Mouse (Mus musculus) heart, postnatal 14 days (tissue): ENCODE data around the gene Fto. TPM values are rescaled to one million over a fixed set of nuclear protein-coding genes. Genes with fewer than 3 reads are reported as not detected.
A peak's percentile ranks its signal among the peaks of the same experiment; 100 is the strongest.

Experiments used
- DNase-seq, 2 experiments: peaks; one replicate each; pipeline ENCODE4 v3.0.0; 2021 to 2022
- intact Hi-C: fragments of 180-260 bp; cut with DNase I; formaldehyde crosslinking; loops from one replicate; pipeline ENCODE4 v1.15.1; 2025
- total RNA-seq, 2 experiments: library from RNA; stranded (reverse); gene quantifications; 2 replicates each; pipeline ENCODE4 v1.2.3; 2021

Fto gene
- total RNA-seq, 2 experiments from 2014 or later, result 68.6 to 70.4 TPM

DNA sequence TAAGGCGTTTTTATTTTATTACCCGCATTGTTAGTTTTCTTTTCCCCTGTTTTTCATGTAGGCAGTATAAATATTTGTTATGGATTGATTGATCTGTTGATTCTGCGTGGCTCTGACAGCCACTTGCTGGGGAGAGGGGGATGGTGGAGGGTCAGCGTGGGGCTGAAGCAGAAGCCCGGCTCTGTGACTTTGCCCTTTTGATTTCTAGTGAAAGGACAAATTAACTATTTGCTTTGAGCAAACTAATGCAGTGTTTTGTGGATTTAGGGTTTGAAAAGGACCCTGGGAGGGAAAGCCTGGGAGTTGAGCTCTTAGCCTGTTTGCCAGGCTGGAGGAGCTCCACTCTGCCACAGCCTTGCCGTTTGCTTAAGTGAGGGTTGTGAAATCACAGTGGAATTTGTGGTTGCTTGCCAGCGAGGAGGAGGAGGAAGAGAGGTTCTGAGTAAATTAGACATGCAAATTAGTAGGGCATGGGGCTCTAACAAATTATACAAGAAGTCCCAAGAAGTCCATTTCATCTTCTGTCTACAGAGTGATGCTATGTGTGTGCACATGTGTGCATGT is 68.3 kb downstream of the Fto start:
- intact Hi-C loops, result loop anchor here (5.0 kb wide), 2 partner anchors 106 to 151 kb away; no protein-coding TSS in a partner anchor
- peak in 1 of 2 experiments; percentile 36 for DNase-seq

DNA sequence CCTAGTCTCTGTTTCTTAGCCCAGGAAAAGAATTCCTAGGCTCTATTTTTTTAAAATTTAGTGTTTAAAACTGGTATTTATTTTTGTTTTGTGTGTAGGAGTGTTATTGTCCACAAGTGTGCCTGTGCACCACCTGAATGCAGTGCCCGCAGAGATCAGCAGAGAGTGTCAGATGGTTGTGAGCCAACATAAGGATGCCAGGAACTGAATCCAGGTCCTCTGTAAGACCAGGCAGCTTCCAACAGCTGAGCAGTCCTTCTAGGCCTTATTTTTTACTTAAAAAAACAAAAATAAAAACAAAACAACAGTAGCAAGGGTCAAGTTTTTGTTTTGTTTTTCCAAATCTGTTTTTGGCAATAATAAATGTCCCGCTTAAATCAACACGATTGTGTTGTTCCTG is 69.9 kb downstream of the Fto start:
- DNase-seq, result no peak
- intact Hi-C loops, result loop anchor here (5.0 kb wide), 2 partner anchors 104 to 149 kb away; no protein-coding TSS in a partner anchor

DNA sequence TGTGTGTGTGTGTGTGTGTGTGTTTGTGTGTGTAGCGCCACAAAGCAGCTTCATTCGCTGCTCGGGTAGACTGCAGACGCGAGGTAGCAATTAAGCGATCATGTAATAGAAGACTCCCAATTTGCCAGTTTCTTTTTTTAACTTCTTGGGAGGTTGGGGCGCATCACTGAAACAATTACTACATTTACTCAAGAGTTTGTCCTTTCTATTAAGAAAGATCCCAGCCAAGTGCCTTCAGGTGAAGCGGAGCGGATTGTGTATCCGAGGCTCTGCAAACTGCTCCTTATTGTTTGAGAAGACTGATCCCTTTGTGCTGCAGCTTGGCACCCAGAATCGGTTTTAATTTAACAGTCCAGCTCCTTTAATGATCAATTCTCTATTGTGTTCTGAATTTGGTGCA is 70.5 kb downstream of the Fto start:
- no peak for DNase-seq
- intact Hi-C loops, result loop anchor here (5.0 kb wide), 2 partner anchors 103 to 148 kb away; no protein-coding TSS in a partner anchor

DNA sequence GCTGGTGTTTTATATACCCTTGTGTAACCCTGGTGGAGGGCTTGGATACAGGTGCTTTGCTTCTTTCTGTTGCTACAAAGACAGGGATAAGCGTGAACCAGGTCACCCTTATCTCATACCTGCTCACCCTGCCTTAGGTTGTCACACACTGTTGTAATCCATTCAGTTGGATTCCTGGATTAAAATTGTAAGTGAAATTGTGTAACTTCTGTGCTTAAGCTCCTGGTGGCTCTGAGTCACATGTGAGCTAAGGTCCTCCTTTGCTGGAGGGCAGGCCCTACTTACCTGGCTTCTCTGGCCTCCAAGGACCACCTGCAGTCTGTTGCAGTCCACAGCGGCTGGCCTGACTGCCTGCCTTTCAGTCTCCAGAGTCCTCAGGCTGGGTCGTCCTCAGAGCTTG is 71.1 kb downstream of the Fto start:
- DNase-seq, result no peak
- intact Hi-C loops, result loop anchor here (5.0 kb wide), 2 partner anchors 103 to 148 kb away; no protein-coding TSS in a partner anchor

DNA sequence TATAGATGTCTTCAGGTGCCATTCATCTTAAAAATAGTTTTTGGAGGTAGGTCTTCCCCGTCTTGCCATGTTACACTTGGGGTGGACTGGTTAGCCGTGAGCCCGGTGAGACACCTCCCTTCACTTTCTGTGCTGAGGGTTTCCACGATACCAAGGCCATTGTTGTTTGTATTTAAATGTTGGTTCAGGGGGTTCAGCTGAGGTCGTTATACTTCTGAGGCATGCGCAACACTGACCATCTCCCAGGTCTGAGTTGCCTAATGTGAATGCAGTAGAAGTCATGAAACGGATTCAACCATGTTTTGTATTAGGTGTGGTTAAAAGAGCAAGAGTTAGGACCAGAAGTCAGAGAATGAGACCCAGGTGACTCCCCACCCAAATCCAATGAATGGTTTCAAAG is 72.5 kb downstream of the Fto start:
- DNase-seq, result no peak
- intact Hi-C loops, result no loop called here

DNA sequence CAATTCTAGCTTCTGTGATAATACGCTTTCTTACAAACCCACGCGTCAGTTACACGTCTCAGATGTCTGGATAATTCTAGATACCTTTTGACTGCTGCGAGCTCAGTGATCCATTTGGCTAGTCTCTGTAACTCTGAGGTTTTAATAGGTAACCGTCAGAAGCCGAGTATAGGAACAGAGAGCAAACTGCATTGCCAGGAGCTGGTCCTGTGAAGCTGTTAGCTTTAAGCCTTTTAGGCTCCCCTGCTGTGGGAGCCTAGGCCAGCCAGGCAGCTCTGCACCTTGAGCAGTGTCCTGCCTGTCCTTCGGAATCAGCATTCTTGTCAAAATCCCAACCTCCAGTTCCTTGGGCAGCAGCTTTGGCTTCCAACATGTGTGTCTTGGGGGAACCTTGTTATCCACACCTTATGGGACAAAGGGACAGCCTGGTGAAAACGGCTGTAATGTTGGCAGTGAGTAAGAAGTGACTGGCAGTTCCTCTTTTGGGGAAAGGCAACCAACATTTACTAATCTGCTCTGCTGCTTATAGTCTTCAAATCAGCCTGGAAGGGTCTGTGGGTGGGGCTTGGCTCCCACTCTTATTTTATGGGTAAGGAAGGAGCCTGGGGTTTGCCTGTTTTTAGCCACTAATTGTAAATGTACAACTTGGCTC is 77.2 kb downstream of the Fto start:
- intact Hi-C loops, result no loop called here
- DNase-seq, result no peak

DNA sequence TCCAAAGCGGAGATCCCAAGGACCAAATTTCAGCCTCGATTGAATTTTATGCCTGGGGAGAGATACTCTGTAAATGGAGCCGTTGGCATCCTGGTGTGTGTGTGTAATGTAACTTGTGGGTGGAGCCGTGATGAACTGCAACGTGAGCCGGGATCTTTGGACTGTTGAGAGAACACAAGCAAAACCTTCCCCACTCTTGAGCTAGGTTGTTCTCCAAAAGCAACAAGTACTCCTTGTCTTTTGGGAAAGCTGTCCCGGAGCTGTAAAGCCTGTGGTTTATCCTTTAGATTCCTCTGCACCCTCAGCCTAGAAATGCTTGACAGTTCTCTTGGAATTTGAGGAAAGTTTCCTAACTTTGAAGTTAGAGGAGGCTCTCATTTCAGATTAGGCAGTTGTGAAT is 78.9 kb downstream of the Fto start:
- intact Hi-C loops, result no loop called here

DNA sequence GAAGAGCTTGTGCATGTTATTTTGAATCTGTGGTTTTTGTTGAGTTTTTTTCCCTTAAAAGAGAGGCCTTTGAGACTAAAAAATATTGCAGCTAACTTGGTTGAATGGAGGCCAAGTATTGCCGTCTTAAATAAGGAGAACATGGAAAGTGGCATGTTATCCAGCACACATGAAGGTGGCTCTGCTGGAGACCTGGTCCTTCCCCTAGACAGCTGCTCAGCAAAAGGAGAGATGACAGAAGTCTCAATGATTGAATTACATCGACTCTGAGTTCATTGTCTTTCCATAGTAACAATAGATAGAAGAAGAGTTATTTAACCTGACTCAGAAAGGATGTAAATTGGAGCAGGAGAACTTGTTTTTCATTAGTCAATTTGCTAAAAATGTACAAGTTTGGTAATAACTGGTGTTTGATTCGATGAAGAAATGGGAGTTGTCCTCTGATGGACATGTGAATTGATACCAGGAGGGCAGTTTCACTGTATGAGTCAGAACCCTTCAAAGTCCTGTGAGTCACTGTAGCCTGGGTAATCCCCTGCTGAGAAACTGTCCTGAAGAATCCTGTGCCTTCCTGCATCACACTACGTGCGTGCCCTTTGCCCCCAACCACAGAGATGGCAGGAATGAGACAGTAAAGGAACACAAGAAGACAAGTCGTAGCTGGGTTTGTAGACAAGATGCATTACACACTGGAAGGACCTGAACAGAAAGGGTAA is 82.2 kb downstream of the Fto start:
- intact Hi-C loops, result no loop called here

More for the DNA sequence above, 78.9 kb downstream of the Fto start:
- no peak for DNase-seq

DNA sequence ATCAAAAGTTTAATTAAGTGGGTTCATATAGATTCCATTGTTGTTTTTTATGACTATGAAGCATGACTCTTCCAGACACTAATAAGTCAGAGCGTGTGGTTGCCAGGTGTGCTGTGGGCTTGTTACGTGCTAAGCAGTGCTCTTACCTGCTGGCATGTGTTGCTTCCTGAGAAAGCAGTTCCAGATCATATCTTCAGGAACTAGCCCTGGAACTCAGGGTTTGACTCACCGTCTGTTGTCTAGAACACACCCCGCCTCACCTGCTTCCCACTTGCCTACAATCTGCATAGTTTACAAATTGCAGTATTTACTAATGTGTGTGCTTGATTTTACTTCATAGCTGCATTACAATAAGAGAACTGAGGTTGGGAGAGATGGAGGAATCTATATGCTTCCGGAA is 84.7 kb downstream of the Fto start:
- intact Hi-C loops, result no loop called here

More for the DNA sequence above, 82.2 kb downstream of the Fto start:
- no peak for DNase-seq

DNA sequence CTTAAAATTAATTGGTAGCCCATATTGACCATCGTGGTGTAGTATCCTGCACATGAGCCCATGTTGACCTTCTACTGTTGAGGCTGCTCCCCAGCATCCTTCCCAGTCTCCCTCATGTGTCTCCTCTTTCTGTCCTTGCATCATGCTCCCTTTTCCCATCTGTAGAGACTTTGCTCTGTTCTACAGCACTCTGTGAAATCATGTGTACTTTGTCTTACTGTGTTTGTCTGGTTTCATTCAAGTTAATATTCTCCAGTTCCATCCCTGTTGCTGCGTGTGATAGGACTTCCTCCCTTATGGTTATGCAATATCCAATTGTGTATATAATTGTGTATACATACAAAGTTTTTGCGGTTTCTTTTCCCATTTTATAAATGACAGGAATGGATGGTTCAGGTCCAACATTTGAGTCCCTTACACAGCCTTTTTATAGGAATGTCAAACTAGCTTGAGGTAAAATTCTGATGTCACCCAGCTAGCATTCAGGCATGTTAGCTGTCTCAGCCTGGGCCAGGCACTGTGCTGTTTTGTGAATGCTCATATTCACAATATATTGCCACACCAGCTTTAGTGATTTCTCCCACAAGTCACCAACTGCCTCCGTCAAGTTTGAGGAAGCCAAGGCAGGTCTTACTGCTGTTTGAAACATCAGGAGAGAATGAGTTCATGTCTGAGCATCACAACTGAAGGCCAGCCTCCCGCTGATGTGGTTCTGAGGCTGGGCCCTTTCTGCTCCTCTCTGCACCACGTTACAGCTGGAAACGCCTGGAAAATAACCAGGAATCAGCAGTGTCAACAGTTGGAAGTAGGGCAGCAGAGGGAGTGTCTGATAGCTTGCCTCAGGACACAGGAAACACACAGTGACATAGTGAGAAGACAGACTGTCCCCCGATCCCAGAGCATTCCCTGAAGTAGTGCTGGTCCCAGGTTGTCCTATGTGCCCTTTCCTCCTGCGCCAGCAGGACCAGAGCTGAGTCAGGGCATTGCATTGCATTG is 90.0 kb downstream of the Fto start:
- peak; percentile 36 to 59 for DNase-seq
- intact Hi-C loops, result no loop called here

More for the DNA sequence above, 84.7 kb downstream of the Fto start:
- no peak for DNase-seq

DNA sequence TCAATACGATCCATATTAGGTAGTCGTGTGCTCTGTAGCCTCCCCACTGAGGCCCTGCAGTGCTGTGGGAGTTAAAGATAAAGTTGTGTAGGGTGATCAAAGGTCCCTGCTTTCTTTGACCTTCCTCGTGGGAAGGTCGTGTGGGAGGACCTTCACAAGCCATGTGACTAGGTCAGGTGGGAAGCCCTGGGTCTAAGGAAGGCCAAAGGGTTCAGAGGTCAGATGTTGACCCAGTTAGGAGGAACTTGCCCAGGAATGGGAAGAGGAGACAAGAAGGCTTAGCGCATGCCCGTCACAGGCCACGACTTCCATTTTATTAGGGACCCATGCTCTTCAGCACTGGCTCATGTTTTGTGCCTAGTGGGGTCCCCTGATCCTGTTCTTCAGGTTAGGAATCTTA is 91.0 kb downstream of the Fto start:
- no peak for DNase-seq
- intact Hi-C loops, result no loop called here

DNA sequence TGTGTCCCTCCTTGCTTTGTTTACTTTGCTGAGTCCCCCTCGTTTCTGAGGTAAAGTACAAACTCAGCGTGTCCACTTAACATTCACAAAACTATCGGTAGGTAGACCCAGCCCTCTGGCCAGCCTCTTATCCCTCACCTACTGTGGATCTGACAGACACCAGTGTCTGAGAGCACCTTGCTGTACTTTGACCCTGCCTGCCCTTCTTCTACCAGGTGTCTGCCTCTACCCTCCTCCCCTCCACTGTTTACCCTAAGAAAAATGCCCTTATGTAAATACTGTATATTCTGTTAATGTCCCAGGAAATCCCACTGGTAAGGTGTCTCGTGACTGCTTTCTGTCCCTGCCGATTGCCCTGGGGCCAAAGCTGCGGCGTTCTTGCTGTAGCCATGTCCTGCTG is 91.8 kb downstream of the Fto start:
- intact Hi-C loops, result no loop called here
- DNase-seq, result no peak

DNA sequence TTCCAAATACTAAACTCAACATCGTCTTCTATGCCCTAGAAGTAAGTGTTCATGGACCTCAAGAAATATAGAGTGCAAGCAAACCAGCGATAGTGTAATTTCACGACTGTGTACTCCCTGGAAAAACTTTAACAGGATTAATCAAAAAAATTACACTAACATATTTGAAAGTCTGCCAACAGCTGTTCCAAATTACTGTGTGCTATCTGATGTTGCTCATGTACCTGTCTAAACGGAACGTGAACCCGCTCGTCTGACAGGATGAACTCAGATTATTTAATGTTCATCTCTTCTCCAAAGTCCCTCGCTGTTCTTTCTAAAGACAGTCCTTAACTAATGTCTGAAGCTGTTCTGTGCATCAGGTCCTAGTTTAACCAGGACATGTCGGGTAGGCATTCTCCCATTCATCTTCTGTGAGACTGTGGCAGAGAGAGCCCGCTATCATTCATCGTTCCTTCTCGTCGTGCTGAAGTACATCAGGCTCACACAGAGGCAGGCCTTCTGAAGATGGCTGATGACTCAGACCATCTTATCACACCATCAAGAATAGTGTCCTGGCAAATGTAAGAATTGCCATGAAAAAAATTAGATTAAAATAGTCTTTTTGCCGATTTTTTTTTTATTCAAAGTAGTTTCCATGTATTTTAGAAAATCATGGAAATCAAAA is 93.4 kb downstream of the Fto start:
- DNase-seq, result no peak
- intact Hi-C loops, result no loop called here

DNA sequence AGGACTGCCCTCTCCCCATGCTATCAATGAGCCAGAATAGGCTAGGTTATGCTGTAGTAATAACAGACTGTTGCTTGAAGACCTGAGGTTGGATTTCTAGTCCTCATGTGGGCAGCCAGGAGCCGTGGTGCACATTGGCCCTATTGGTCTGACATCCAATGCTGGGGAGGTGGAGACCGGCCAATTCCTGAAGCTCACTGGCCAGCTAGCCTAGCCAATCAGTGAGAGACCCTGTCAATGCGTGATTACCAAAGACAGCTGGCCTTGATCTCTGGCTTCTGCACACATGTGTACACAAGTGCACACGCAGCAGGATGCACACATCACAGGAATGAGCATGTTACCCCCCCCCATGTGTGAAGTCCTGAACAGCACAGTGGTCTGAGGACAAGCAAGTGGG is 94.6 kb downstream of the Fto start:
- DNase-seq, result no peak
- intact Hi-C loops, result no loop called here

DNA sequence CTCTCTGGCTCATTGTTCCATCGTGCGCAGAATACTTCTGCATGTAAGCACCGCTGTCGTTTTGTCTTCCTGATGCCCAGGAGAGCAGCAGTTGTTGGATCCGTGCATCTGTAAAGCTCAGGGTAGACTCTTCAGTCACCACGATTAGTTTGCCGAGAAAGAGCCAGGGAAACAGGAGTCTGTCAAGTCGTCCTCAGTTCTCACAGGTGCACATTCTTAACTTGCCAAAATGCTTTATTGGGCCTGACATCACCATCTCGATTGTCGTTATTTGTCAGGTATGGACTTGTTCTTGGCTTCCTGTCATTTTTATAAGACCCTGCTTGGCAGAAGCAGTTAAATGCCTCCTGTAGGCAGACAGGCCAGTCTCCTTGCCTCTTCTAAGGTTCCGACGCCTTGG is 96.7 kb downstream of the Fto start:
- intact Hi-C loops, result no loop called here

DNA sequence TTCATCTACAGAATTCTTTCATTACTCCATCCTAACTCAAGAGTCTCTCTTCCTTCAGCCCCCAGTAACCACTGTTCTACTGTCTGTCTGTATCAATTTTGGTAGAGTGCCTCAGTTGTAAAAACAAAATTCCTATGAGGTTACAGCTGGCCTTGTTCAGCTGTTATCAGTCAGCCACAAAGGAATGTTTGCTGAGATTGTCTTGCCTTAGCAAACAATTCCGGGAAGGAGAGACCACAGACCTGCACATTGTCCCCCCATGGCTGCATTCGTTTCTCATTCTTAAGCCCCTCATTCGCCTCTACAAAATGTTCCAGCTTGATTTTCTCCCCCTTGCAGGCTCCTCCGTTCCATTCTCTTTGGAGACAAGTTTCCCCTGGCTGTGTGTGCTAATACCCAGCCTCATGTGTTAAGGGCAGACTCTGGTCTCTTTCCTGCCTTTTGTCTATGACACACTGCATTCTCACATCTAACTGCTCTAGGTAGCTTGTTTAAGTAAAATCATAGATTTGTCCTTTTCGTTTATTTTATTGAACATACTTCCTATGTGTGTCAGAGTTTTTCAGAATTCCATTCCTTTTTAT is 111.3 kb downstream of the Fto start:
- DNase-seq, result no peak
- intact Hi-C loops, result no loop called here

More for the DNA sequence above, 96.7 kb downstream of the Fto start:
- DNase-seq, result no peak

DNA sequence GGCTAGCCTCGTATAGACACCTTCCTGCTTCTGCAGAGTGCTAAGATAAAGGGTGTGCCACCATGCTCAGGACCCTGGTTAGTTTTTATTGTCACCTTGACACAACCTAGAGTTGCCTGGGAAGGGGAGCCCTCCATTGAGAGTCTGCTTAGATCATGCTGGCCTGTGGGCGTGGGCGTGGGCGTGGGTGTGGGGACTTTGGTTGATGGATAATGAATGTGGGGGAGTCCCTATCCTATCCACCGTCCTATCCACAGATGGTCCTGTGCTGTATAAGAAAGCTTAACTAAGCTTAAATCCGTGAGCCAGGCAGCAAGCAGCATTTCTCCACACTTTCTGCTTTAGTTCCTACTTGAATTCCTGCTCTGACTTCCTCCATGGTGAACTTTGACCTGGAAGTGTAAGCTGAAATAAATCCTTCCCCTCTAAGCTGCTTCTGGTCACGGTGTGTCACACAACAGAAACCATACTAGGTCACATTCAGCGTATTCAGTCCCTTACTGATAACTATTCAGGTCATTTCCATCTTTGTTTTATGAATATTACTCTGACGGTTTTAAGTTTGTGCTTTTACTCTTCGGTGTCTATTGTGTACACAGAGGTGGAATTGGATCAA is 112.0 kb downstream of the Fto start:
- DNase-seq, result no peak
- intact Hi-C loops, result no loop called here

DNA sequence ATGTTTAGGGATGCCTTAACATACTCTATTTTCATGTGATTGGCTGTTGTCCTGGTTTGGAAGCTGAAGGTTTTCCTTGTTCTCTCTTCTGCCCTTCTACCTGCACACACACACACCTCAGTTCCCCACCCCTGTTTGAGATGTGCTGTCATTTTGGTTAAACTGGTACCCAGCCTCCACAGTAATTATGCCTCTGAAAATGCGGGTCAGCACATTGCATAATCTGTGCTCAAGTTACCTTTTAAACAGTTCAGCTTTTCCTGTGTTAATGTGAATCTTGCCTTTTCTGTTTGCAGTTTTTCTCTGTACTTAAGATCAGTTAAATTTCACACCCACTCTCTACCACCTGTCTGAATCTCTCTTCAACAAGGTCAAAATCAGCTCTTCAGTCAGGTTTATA is 113.2 kb downstream of the Fto start:
- DNase-seq, result no peak

DNA sequence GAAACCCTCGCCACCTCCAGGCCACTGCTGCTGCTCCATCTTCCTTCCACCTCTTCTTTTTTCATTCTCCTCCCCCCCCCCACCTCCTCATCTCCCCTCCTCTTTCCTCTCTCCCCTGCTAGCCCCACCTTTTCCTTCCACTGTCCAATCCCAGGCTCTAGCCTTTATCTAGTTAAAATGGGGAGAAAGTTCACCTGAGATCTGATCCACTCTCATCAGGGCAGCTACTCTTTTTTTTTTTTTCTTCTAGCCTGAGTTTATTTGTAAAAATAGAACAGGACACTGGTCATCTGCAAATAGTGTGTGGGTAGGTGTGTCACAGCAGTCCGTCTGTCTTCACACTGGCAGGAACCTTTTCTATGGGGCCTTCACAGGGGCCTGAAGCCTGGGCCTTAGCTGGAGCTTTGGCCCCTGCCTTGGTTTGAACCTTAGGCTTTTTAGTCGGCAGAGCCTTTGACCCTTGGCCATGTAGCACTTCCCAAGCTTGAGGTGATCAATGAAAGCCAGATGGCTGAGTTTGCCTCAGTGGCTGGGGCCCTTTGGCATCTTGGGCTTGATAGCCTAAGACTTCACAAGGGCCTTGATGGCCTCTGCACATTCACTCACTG is 117.1 kb downstream of the Fto start:
- intact Hi-C loops, result no loop called here
- no peak for DNase-seq

More for the DNA sequence above, 113.2 kb downstream of the Fto start:
- intact Hi-C loops, result no loop called here
